Mouse (Mus musculus) liver (tissue): ENCODE data around the gene Smim6.

Experiments
- DNase-seq: peaks from one replicate; pipeline ENCODE4 v3.0.0-alpha.2; 2020; ENCODE audit warnings: mixed read lengths

The Smim6 gene

DNA sequence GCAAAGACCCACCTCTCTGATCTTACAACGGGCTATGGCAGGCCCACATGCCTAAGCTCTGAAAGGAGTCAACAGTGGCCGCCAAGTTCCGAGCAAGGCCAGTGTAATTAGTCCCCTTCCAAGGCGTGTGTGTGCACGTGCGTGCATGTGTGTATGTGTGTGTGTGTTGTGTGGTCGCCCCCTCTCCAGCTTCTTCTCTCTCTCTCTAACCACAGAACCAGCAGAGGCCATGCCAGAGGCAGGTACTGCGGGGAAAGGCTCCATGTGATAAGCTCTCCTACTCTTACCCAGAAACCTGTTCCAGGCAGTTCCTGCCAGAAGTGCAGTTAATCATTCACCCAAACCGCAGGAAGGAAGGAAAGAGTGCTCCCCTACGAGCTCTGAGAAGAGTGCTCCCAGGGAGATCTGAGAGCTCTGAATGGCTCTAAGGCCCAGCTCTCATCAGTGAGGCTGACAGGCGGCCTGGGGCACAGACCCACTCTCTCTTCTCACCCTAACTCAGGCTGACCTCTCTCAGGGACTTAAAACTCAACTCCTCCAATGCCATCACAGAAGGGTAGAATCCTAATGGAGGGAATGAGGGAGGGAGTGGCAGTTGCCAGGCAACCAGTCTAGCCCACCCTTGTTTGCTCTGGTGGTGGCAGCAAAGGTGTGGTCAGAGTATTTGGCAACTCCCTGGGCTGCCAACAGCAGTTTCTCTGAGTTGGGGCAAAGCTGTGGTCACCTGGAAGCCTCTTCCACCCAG, at the start of gene Smim6:
Smim6 (plus strand) TSS at position 386 of the 745 bp plus-strand sequence.
- peak; percentile 60 for DNase-seq

GRCm38 (mm10) chr11:115863895-115864294, 47.9 kb upstream of the Smim6 start:
- DNase-seq = no peak

GRCm38 (mm10) chr11:115869393-115869792, 42.4 kb upstream of the Smim6 start:
- peak; percentile 55 for DNase-seq

GRCm38 (mm10) chr11:115872437-115872836, 39.4 kb upstream of the Smim6 start:
- no peak for DNase-seq

GRCm38 (mm10) chr11:115875935-115876334, 35.9 kb upstream of the Smim6 start:
- no peak for DNase-seq

DNA sequence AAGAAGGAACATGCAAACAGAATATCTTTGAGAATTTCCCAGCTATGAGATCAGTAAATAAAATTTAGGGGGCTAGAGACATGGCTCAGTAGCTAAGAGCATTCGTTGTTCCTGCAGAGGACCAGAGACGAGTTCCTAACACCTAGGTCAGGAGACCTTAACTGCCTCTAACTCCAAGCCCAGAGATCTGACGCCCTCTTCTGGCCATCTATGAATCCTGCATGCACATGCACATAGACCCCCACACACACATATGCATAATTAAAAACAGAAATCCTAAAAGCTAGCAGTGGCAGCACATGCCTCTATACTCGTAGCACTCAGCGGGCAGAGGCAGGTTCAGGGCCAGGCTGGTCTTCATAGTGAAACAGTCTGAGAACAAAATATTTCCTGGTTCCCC, 35.4 kb upstream of the Smim6 start:
- DNase-seq = no peak

GRCm38 (mm10) chr11:115877174-115877755, 34.6 kb upstream of the Smim6 start:
- no peak for DNase-seq

GRCm38 (mm10) chr11:115878071-115878470, 33.7 kb upstream of the Smim6 start:
- no peak for DNase-seq

DNA sequence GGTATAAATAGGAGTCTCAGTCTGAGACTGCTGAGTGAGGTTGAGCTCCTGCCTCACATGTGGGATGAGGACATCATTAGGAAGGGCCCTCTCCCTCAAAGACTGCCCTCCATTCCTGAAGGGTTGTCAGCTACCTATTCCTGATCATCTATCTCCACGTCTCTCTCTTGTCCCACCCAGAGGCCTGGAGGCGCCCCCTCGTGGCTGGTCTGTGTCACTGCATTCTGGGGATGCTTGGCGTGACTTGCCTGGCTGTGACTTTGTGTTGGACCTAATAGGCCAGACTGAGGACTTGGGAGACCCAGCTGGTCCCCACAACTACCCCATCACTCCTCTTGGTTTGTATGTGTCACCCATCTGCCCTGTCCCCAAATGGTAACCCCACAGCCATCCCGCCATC, 30.8 kb upstream of the Smim6 start:
- DNase-seq = peak; percentile 72

DNA sequence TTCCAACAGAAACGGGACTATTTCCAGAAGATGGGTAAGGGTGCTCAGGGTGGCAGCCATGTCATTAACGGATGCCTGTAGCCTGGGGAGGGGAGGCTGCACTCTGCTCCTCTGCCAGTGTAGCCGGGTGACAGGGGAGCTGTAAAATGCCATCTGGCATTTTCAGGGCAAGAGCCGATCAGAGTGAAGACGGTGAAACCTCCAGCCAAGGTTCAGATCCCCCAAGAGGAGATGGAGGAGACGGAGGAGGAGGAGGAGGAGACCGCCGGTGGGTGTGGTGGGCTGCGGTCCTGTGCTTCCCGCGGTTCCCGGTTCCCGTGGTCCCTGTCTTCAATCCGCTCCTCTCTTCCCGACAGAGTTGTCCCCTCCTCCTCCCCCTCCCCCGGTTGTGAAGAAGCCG, 28.6 kb upstream of the Smim6 start:
- DNase-seq = no peak

GRCm38 (mm10) chr11:115884361-115884760, 27.5 kb upstream of the Smim6 start:
- DNase-seq = no peak

- peak; percentile 30 for DNase-seq
Measured at GRCm38 (mm10) chr11:115885281-115885680, 26.5 kb upstream of the Smim6 start.

DNA sequence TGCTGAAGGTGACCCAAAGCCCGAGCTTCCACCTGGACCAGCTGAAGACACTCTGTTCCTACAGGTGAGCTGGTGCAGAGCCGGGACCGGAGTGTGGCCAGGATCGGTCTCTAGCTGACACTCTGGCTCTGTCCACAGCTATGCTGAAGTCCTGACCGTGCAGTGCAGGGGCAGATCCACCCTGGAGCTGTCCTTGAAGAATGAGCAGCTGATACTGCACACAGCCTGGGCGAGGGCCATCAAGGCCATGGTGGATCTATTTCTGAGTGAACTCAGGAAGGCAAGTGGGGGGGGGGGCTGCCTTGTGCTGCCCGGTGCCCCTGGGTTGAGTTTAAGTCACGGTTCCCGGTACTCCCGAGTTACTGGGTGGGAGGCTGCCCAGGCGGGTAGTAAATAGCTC, 25.4 kb upstream of the Smim6 start:
- no peak for DNase-seq

- DNase-seq = no peak
Measured at GRCm38 (mm10) chr11:115888020-115888419, 23.8 kb upstream of the Smim6 start.

- DNase-seq = no peak
Measured at GRCm38 (mm10) chr11:115889159-115889558, 22.7 kb upstream of the Smim6 start.

DNA sequence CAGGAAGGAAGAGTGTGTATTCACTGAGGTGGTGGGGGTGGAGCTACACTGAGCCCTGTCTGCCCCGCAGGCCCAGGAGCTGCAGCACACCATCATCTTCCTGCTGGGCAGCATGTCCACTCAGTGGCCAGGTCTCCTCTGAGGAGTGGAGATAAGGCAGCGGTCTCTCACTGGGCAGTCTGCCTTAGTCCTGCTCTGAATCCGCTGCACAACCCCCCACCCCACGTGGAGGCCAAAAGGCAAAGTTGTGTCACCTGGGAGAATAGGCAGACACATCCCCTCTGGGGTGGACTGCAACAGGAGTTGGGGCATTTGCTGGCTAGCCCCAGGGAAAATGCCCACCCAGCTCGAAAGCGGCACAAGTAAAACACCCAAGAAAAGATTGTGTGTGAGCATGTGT, 19.6 kb upstream of the Smim6 start:
- peak; percentile 28 for DNase-seq

GRCm38 (mm10) chr11:115893071-115893470, 18.7 kb upstream of the Smim6 start:
- no peak for DNase-seq

DNA sequence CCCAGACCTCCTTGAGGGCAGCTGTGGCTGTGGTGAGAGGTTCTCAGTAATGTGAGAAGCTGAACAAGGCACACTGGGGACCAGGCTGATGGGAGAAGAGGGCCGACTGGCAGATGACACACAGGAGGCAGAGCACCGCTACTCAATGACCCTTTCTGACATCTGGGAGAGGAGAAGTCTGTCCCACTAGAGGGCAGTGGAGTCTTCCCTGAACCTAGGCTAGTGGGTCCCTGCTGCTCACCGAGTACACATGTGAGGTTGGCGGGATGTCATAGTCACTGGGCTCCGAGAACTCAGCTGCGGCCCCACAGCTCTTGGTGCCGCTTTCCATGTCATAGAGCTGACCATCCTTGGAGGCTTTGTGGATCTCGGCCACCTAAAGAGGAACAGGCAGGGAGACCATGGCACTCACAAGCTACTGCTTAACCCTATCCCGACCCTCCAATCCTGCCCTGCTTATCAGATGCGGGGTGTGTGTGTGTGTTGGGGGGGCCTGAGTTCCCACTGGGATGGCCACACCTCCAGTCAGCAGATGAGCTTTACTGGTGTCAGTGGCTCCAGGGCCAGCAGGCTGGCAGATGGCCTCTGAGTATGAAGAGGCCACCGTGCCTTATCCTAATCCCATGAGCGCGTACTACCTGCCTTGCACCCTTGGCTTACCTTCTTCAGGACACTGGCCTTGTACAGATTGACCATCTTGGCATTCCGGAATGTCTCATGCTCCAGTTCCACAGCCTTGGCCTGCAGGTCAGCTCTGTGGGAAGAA, 16.9 kb upstream of the Smim6 start:
- DNase-seq = peak; percentile 50

GRCm38 (mm10) chr11:115898446-115898845, 13.4 kb upstream of the Smim6 start:
- no peak for DNase-seq

DNA sequence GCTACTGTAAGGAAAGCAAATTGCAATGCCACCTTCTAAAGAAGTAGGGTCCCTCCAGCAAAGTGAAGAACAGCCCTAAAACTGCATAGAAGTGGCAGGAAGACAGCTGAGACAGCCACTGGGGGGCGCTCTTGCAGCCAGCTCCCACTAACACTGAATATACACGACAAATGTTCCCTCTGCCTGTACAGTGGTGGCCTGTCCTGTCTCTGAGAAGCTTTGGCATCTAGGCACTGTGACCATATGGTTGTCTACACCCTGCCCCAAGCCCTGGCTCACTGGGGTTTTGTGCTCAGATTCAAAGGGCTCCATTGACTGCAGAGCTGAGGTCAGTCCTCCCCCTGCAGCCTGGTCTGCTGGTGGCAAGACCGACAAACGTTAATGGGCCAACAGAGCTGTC, 12.9 kb upstream of the Smim6 start:
- peak; percentile 88 for DNase-seq

DNA sequence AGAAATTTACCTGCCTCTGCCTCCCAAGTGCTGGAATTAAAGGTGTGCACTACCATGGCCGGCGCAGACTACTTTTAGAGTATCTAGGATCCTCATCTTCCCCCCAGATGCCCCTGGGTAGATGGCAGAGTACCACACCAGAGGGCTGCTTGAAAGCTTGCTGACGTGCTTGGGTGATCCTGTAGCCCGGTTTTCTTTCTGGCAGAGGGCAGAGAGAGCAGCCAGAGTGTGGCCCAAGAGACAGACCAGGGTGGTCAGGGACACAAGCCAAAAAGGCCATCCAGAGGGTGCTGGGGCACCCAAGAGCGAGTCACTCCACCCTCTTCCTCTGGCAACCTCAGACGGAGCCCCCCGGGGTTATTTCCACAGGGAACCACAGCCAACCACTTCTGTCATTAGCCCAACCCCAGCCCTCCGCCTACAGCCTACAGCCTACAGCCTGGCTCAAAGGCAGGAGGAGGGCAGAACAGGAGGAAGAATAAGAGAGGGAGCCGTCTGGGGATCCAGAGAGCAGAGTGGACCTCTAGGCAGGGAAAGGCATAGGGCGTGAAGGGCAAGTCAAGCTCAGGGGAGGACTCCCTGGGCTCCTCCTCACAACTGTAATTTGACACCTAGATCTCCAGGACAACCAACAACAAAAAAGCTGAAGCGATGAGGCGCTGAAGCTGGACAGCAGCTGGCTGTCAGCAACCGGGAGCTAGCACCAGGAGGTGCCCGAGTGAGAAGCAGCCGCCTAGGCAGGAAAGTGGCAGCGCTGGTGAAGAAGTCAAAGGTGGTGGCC, 12.1 kb upstream of the Smim6 start, which contains the start of gene Smim5:
Smim5 (plus strand) TSS at position 481 of the 781 bp plus-strand sequence.
- DNase-seq = peak; percentile 75

- peak; percentile 53 for DNase-seq
Measured at GRCm38 (mm10) chr11:115900561-115901337, 11.1 kb upstream of the Smim6 start.
